Mouse (Mus musculus) MEL (cell line): ENCODE measurements around the gene Grk5. TPM values are rescaled to one million over a fixed set of nuclear protein-coding genes. Genes with fewer than 3 reads are reported as not detected.
"Not testable (repeated sequence)": the region's sequence is repeated elsewhere in the genome, so short reads cannot be mapped to it uniquely, and the experiment has no call there.

Source experiments
- DNase-seq: peaks from one replicate; pipeline ENCODE4 v3.0.0; 2011; ENCODE audit warnings: low read depth, low spot score
- H3K27ac ChIP-seq: 2 replicates; pipeline ENCODE4 v1.5.1; 2012; ENCODE audit warnings: low read depth, mild to moderate bottlenecking, control low read depth, low read length, moderate library complexity; ENCODE audit not compliant: control insufficient read depth
- H3K27me3 ChIP-seq, 2 experiments: fragments of 150-350 bp in 1 of 2; sonication (generic) in 1 of 2; 2 replicates each; pipeline ENCODE4 v1.6.1; 2012; ENCODE audit warnings: low read length in 2 of 2, mild to moderate bottlenecking in 2 of 2, improper control_type of control experiment in 1 of 2, moderate library complexity in 1 of 2; ENCODE audit not compliant: insufficient read depth in 2 of 2, control insufficient read depth in 1 of 2
- H3K36me3 ChIP-seq, 2 experiments: 2 replicates each; pipeline ENCODE4 v1.6.1; 2012 to 2014; ENCODE audit warnings: low read length in 2 of 2, improper control_type of control experiment in 1 of 2, inconsistent platforms in 1 of 2, mild to moderate bottlenecking in 1 of 2; ENCODE audit not compliant: insufficient read depth in 2 of 2, control insufficient read depth in 1 of 2
- H3K4me1 ChIP-seq, 2 experiments: fragments of 150-350 bp in 1 of 2; sonication (generic) in 1 of 2; 2 replicates each; pipeline ENCODE4 v1.6.1; 2012; ENCODE audit warnings: low read length in 2 of 2, improper control_type of control experiment in 1 of 2, mild to moderate bottlenecking in 1 of 2; ENCODE audit not compliant: insufficient read depth in 2 of 2, control insufficient read depth in 1 of 2
- H3K4me3 ChIP-seq, 2 experiments: fragments of 150-350 bp in 1 of 2; sonication (generic) in 1 of 2; 2 replicates each; pipeline ENCODE4 v1.5.1; 2012; ENCODE audit warnings: low read depth in 2 of 2, low read length in 2 of 2, mild to moderate bottlenecking in 2 of 2, moderate library complexity in 2 of 2, control low read depth in 1 of 2, improper control_type of control experiment in 1 of 2; ENCODE audit not compliant: control insufficient read depth in 1 of 2, insufficient read depth in 1 of 2
- H3K79me2 ChIP-seq: 2 replicates; pipeline ENCODE4 v1.6.1; 2012; ENCODE audit warnings: mild to moderate bottlenecking, low read length, moderate library complexity; ENCODE audit not compliant: control insufficient read depth, poor library complexity, insufficient read depth
- H3K9ac ChIP-seq: 2 replicates; pipeline ENCODE4 v1.6.1; 2012; ENCODE audit warnings: low read depth, mild to moderate bottlenecking, control low read depth, low read length, moderate library complexity; ENCODE audit not compliant: control insufficient read depth, poor library complexity, severe bottlenecking
- H3K9me3 ChIP-seq: fragments of 150-350 bp; sonication (generic); replicated peaks from 2 replicates; pipeline ENCODE4 v1.6.1; 2012; ENCODE audit warnings: mild to moderate bottlenecking, low read length, improper control_type of control experiment, moderate library complexity; ENCODE audit not compliant: insufficient read depth
- BHLHE40 ChIP-seq: IDR thresholded peaks from 2 replicates; pipeline ENCODE4 v1.6.1; 2012; ENCODE audit warnings: low read depth, mild to moderate bottlenecking, inconsistent platforms, low read length, improper control_type of control experiment, borderline replicate concordance
- CHD2 ChIP-seq: IDR thresholded peaks from 2 replicates; pipeline ENCODE4 v1.6.1; 2011; ENCODE audit warnings: low read length, improper control_type of control experiment
- CTCF ChIP-seq, 3 experiments: IDR thresholded peaks in 2 of 3; conservative IDR thresholded peaks in 1 of 3; 2 replicates each; pipeline ENCODE4 v1.5.1; 2011 to 2012; ENCODE audit warnings: low read length in 3 of 3, low read depth in 2 of 3, mild to moderate bottlenecking in 2 of 3, improper control_type of control experiment in 1 of 3, inconsistent platforms in 1 of 3, mixed read lengths in 1 of 3, moderate library complexity in 1 of 3; ENCODE audit not compliant: control insufficient read depth in 1 of 3, insufficient read depth in 1 of 3, poor library complexity in 1 of 3, severe bottlenecking in 1 of 3
- E2F4 ChIP-seq: IDR thresholded peaks from 2 replicates; pipeline ENCODE4 v1.6.1; 2011; ENCODE audit warnings: low read depth, low read length, improper control_type of control experiment, borderline replicate concordance
- GABPA ChIP-seq: IDR thresholded peaks from 2 replicates; pipeline ENCODE4 v1.6.1; 2012; ENCODE audit warnings: low read depth, mild to moderate bottlenecking, inconsistent platforms, low read length, improper control_type of control experiment, moderate library complexity
- GATA1 ChIP-seq: IDR thresholded peaks from 2 replicates; pipeline ENCODE4 v1.6.1; 2011; ENCODE audit warnings: low read depth, low read length, improper control_type of control experiment
- HCFC1 ChIP-seq: IDR thresholded peaks from 2 replicates; pipeline ENCODE4 v1.6.1; 2012; ENCODE audit warnings: low read depth, mild to moderate bottlenecking, inconsistent platforms, low read length, improper control_type of control experiment, moderate library complexity
- KAT2A ChIP-seq: conservative IDR thresholded peaks from 2 replicates; pipeline ENCODE4 v1.6.1; 2012; ENCODE audit warnings: low read depth, low read length, improper control_type of control experiment, inconsistent platforms
- MAFK ChIP-seq: IDR thresholded peaks from 2 replicates; pipeline ENCODE4 v1.6.1; 2011; ENCODE audit warnings: low read depth, mild to moderate bottlenecking, low read length, improper control_type of control experiment, borderline replicate concordance
- MEF2A ChIP-seq: IDR thresholded peaks from 2 replicates; pipeline ENCODE4 v1.6.1; 2014; ENCODE audit warnings: low read depth, mild to moderate bottlenecking, inconsistent platforms, low read length, improper control_type of control experiment; ENCODE audit not compliant: poor library complexity, insufficient replicate concordance, severe bottlenecking; ENCODE audit errors: extremely low read depth
- POLR2AphosphoS2 ChIP-seq: IDR thresholded peaks from 2 replicates; pipeline ENCODE4 v1.6.1; 2011; ENCODE audit warnings: low read length, improper control_type of control experiment
- RAD21 ChIP-seq: IDR thresholded peaks from 2 replicates; pipeline ENCODE4 v1.6.1; 2011; ENCODE audit warnings: mild to moderate bottlenecking, low read depth, low read length, improper control_type of control experiment
- SIN3A ChIP-seq: IDR thresholded peaks from 2 replicates; pipeline ENCODE4 v1.6.1; 2012; ENCODE audit warnings: low read length, improper control_type of control experiment, inconsistent platforms
- SMC3 ChIP-seq: IDR thresholded peaks from 2 replicates; pipeline ENCODE4 v1.6.1; 2011; ENCODE audit warnings: low read depth, low read length, improper control_type of control experiment
- ZC3H11A ChIP-seq: IDR thresholded peaks from 2 replicates; pipeline ENCODE4 v1.6.1; 2012; ENCODE audit warnings: low read depth, mild to moderate bottlenecking, inconsistent platforms, low read length, improper control_type of control experiment
- ZKSCAN1 ChIP-seq: IDR thresholded peaks from 2 replicates; pipeline ENCODE4 v1.6.1; 2012; ENCODE audit warnings: low read depth, mild to moderate bottlenecking, inconsistent platforms, low read length, improper control_type of control experiment, moderate library complexity
- polyA plus RNA-seq, 2 experiments: library from polyadenylated mRNA; stranded (reverse) in 1 of 2; unstranded in 1 of 2; fragments of >175 nt in 1 of 2; fragments of >200 nt in 1 of 2; gene quantifications; 2 replicates each; pipeline versions ENCODE4 v1.2.1 to v1.2.4; 2012; ENCODE audit warnings: low replicate concordance in 2 of 2, low read depth in 1 of 2; ENCODE audit not compliant: insufficient read length in 2 of 2, insufficient read depth in 1 of 2, missing spikeins in 1 of 2
- total RNA-seq: library from RNA; depleted of rRNA; stranded (reverse); fragments of 300-350 nt; gene quantifications from 2 replicates; pipeline ENCODE4 v1.2.3, GENCODE M21; 2012

The Grk5 gene
- total and polyA plus RNA-seq, 3 experiments: 4.2 to 8.1 TPM; not detected in 1

GRCm38 (mm10) chr19:60860868-60861700, 28.5 kb upstream of the Grk5 start, which contains the start of gene Sfxn4 (continued):
- TF ChIP-seq E2F4 (no peak), HCFC1 (peak; percentile 69), SIN3A (peak; percentile 94), POLR2AphosphoS2 (peak; percentile 41; the same call in 1 of the 2 replicates), GATA1 (peak; percentile 72), GABPA (no peak), ZC3H11A (no peak), MEF2A (no peak), BHLHE40 (no peak), KAT2A (no peak; the same call in 1 of the 2 replicates), ZKSCAN1 (no peak), CHD2 (no peak), SMC3 (0 out of 2 replicates have a peak, but pooled peaks have one; percentile 16)

DNA sequence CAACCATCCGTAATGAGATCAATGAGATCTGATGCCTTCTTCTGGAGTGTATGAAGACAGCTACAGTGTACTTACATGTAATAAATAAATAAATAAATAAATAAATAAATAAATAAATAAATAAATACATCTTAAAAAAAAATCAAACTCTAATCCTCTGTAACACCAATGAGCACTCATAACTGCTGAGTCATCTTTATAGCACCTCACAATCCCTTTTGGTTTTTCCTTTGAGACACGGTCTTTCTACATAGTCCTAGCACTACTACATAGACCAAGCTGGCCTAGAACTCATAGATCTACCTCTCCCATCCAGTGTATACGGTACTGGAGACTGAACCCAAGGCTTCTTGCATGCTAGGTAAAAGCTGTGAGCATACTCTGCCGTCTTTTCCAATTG, 23.4 kb upstream of the Grk5 start:
- not testable (repeated sequence) for H3K9ac ChIP-seq, H3K27me3 ChIP-seq, H3K27ac ChIP-seq, H3K9me3 ChIP-seq, H3K4me3 ChIP-seq, H3K79me2 ChIP-seq, H3K4me1 ChIP-seq, DNase-seq
- TF ChIP-seq MAFK: peak; percentile 72
- peaks cover 28 to 52% of the 10 kb centered on the region in 2 experiments for H3K36me3 ChIP-seq

DNA sequence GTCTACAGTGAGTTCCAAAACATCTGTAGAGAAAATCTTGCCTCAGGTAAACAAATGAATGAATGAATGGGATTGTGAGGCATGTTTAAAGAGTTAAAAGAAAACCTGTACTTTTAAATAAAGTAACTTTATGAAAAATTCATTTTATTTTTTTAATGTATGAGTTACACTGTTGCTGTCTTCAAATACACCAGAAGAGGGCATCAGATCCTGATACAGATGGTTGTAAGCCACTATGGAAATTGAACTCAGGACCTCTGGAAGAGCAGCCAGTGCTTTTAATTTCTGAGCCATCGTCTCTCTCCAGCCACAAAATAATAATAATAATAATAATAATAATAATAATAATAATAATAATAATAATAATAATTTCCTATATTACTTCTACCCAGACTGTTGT, 19.1 kb upstream of the Grk5 start:
- peaks cover 41 to 45% of the 10 kb centered on the region in 2 experiments for H3K36me3 ChIP-seq
- H3K9ac ChIP-seq: no peak overlapping the region
- no peak overlapping the region for H3K27ac ChIP-seq
- peak; percentile 40 for TF ChIP-seq SMC3
- TF ChIP-seq CTCF (IDR thresholded peaks at IDR 0.05 in 2 of 3, conservative IDR thresholded peaks at IDR 0.05 in 1 of 3; ENCODE audit: control insufficient read depth in 1 of 3, insufficient read depth in 1 of 3, low read depth in 2 of 3, low read length in 3 of 3, poor library complexity in 1 of 3, severe bottlenecking in 1 of 3): peak in 2 of 3 experiments; percentile 7 to 31; a peak in 2 of 6 replicates
- TF ChIP-seq HCFC1: no peak
- 0 out of 2 replicates have a peak, but pooled peaks have one; percentile 31 for TF ChIP-seq POLR2AphosphoS2
- peak; percentile 28 for TF ChIP-seq RAD21
- TF ChIP-seq, all 39 proteins: peak for 4
- Histone ChIP-seq H3K79me2 (peaks cover 18% of the 10 kb centered on the region), H3K4me3 (no peak overlapping the region), H3K9me3 (no peaks in the 10 kb centered on the region), H3K27me3 (no peaks in the 10 kb centered on the region), H3K4me1 (peaks cover 22 to 26% of the 10 kb centered on the region in 2 experiments)
- peak; percentile 32 for DNase-seq
